Mouse (Mus musculus): ENCODE results near the gene Tex14.

- TF ChIP-seq CTCF (IDR thresholded peaks at IDR 0.05; ENCODE audit: borderline replicate concordance, insufficient read depth, low read depth, low read length) (no peak), POLR2A (IDR thresholded peaks at IDR 0.05; ENCODE audit: borderline replicate concordance, insufficient read depth, low read length) (no peak)
Observed at GRCm38 (mm10) chr11:87599395-87600089, 194.7 kb downstream of the Tex14 start.
